Mouse (Mus musculus): ENCODE results near the gene Sdf2l1. TPM values are rescaled to one million over a fixed set of nuclear protein-coding genes. Genes with fewer than 3 reads are reported as not detected.
A peak's percentile ranks its signal among the peaks of the same experiment; 100 is the strongest.

Gene Sdf2l1
- total RNA-seq, 2 experiments from 2014 or later, result 21.6 to 26.4 TPM

DNA sequence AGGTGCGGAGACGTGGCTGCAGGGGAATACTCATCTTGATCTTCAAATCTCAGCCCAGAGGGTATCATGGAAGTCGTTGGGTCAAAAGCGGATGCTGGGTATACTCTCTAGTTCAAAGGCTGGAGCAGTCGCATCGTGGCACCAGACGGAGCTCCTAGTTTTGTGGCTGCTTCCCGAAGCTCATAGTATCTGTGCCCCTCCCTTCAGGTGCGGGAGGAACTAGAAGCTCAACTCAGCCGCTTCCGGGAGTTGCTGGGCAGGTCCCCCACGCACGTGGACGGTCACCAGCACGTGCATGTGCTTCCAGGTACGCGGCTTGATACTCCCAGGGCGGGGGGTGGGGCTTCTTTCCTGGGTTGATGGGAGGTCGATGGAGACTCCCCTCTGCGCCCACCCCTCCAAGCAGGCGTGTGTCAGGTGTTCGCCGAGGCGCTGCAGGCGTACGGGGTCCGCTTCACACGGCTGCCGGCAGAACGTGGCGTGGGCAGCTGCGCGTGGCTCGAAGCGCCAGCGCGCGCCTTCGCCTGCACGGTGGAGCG, 15.3 kb upstream of the Sdf2l1 start:
- no peak for TF ChIP-seq CTCF (conservative IDR thresholded peaks at IDR 0.05)
- H3K4me3 ChIP-seq, result peak overlapping the region; percentile 71
- DNase-seq (ENCODE audit: low spot score in 2 of 2), result no peak
- H3K27ac ChIP-seq, result peak overlapping the region; percentile 73; the same call in 1 of the 2 replicates

- Histone ChIP-seq H3K27ac (peak within 1 kb of the TSS; percentile 73), H3K4me3 (peak within 1 kb of the TSS; percentile 71)
- peak; percentile 78 to 80 for DNase-seq (ENCODE audit: low spot score in 2 of 2)
- TF ChIP-seq CTCF (conservative IDR thresholded peaks at IDR 0.05), result peak; percentile 68
Measured at GRCm38 (mm10) chr16:17146772-17147235, 14.6 kb upstream of the Sdf2l1 start, which contains the start of gene Ccdc116. TSS of gene Ccdc116 (minus strand) at chr16:17147229.

GRCm38 (mm10) chr16:17144339-17144738, 12.2 kb upstream of the Sdf2l1 start, which contains the start of gene Ydjc:
TSS of gene Ydjc (plus strand) at chr16:17144621.
- DNase-seq (ENCODE audit: low spot score in 2 of 2), result no peak
- H3K27ac ChIP-seq, result no peak within 1 kb of the TSS
- H3K4me3 ChIP-seq, result no peak within 1 kb of the TSS
- TF ChIP-seq CTCF (conservative IDR thresholded peaks at IDR 0.05), result no peak

DNA sequence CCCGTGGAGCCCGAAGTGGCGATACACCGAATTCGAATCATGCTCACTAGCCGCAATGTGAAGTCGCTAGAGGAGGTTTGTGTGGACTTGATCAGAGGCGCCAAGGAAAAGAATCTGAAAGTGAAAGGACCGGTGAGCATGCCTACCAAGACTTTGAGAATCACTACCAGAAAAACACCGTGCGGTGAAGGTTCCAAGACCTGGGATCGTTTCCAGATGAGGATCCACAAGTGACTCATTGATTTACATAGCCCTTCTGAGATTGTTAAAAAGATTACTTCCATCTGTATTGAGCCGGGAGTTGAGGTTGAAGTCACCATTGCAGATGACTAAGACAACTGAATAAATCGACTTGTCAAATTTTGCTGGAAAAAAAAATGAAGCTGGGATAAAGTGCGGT, 5.2 kb upstream of the Sdf2l1 start:
- H3K27ac ChIP-seq, result no peak overlapping the region
- no peak for TF ChIP-seq CTCF (conservative IDR thresholded peaks at IDR 0.05)
- no peak for DNase-seq (ENCODE audit: low spot score in 2 of 2)
- no peak overlapping the region for H3K4me3 ChIP-seq

- no peak for DNase-seq (ENCODE audit: low spot score in 2 of 2)
- Histone ChIP-seq H3K4me3 (peak overlapping the region; percentile 97), H3K27ac (no peak overlapping the region)
- TF ChIP-seq CTCF (conservative IDR thresholded peaks at IDR 0.05), result no peak
Measured at GRCm38 (mm10) chr16:17132906-17133200, 670 bp upstream of the Sdf2l1 start.

GRCm38 (mm10) chr16:17131191-17132088, 743 bp downstream of the Sdf2l1 start:
- Histone ChIP-seq H3K4me3 (peak overlapping the region; percentile 97), H3K27ac (peak overlapping the region; percentile 87)
- DNase-seq (ENCODE audit: low spot score in 2 of 2), result no peak
- no peak for TF ChIP-seq CTCF (conservative IDR thresholded peaks at IDR 0.05)

DNA sequence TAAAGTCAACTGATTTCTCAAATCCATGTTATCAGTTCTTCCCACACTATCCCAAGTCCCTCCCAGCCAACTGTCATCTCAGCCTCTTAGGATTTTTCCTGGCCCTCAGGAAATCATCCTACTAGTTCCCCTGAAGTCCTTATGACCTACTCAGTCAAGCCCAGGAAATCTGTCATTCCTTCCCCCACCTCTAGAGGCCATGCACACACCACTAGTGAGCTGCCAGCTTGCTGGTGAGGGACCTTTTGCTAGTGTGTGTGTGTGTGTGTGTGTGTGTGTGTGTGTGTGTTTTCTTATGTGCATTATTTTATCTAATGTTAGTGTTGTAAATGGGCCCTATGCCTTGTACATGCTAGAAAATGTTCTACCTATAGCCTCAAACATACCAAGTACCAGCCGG, 4.9 kb downstream of the Sdf2l1 start:
- TF ChIP-seq CTCF (conservative IDR thresholded peaks at IDR 0.05), result peak; percentile 73
- DNase-seq (ENCODE audit: low spot score in 2 of 2), result peak; percentile 37 to 41
- no peak overlapping the region for H3K4me3 ChIP-seq
- H3K27ac ChIP-seq, result no peak overlapping the region

- peak within 1 kb of the TSS; percentile 37 for H3K4me3 ChIP-seq
- H3K27ac ChIP-seq, result no peak within 1 kb of the TSS
- DNase-seq (ENCODE audit: low spot score in 2 of 2), result peak; percentile 34 to 49
- no peak for TF ChIP-seq CTCF (conservative IDR thresholded peaks at IDR 0.05)
Measured at GRCm38 (mm10) chr16:17124871-17125520, 7.2 kb downstream of the Sdf2l1 start, which contains the start of gene 2610318N02Rik. TSS of gene 2610318N02Rik (minus strand) at chr16:17125167.

DNA sequence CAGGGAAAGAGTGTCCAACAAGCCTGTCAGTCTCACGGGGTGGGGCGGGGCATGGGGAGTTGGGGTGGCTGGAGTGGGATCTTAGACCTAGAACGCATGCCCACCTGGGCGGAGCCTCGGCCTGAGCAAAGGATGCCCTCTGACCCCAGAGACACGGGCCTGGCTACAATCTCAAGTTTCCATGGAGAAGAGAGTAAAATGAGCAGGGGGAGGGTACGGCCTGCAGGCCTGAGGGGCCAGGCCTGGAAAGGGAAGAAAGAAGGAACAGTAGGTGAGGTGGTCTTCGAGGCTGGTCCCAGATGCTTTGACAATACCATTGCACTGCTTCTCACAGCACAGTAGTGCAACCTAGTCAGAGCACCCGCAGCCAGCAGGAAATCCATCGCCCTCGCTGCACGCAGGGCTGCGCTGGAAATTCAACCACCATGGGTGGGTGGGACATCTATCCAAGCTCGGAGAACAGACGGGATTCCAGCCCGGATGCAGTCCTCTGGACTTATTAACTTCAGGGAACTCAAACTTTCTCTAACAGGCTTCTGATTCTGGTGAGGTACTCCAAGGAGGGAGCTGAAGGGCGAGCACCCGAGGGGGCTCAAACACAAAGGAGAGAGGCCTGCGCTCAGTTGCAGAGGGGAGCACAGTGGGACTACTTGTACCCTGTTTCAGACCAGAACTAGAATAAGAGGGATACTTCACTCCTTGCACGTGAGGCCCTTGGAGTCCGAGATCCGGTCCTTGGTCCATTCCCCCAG, 7.9 kb downstream of the Sdf2l1 start:
- DNase-seq (ENCODE audit: low spot score in 2 of 2), result no peak
- TF ChIP-seq CTCF (conservative IDR thresholded peaks at IDR 0.05), result no peak
- Histone ChIP-seq H3K4me3 (peak overlapping the region; percentile 37; the same call in 1 of the 2 replicates), H3K27ac (no peak overlapping the region)

GRCm38 (mm10) chr16:17121569-17121968, 10.6 kb downstream of the Sdf2l1 start:
- no peak for DNase-seq (ENCODE audit: low spot score in 2 of 2)
- Histone ChIP-seq H3K27ac (no peak overlapping the region), H3K4me3 (no peak overlapping the region)
- no peak for TF ChIP-seq CTCF (conservative IDR thresholded peaks at IDR 0.05)

DNA sequence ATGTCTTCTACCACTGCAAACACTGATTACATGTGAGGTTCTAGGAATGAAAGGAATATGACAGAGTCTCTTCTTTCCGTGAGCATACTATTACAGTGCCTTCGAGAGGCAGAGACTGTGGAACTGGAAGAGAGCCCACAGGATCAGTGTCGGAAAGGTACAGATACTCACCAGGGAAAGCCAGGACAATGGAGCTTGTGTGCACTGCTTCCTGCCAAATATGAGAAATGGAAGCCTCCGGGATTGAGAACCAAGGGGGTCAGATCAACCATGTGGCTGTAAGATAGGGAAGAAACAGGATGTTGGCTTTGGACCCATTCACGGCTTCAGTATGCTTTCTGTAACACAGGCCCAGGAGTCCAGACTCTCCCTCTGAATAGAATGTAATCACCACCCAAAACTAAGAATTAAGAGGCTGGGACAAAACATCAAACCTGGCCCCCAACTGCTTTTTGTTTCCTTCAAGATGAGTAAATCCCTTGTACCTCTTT, 14.8 kb downstream of the Sdf2l1 start:
- TF ChIP-seq CTCF (conservative IDR thresholded peaks at IDR 0.05), result no peak
- no peak for DNase-seq (ENCODE audit: low spot score in 2 of 2)

More for the DNA sequence above, 14.8 kb downstream of the Sdf2l1 start:
- Histone ChIP-seq H3K27ac (no peak overlapping the region), H3K4me3 (no peak overlapping the region)
